In the genomic region with DNA sequence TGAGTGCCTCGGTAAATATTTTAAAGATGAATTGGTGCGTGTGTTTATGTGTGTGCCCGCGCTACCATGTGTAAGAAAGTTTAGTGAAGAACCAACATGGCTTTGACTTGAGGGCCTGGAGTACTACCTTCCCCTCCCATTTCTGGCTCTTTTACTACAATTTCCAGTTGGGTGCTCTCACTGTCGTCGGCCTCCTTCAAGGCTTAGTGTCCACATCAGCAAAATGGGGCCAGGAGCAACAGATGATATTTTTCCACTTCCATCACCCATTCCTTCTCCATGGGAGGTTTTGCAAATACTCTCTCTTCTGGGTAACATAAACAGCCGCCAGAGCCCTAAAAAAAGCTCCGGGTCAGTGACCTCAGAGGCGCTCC, we compare ENCODE assay signal across 8 mouse cellular contexts. TPM values are rescaled to one million over a fixed set of nuclear protein-coding genes. Genes with fewer than 3 reads are reported as not detected.
DNase-seq lines count a peak whose midpoint lies in the region; ATAC-seq and TF ChIP-seq lines count a peak whose summit lies in the region.

No protein-coding gene starts in this region.

- no peaks in the 10 kb centered on the region for H3K27me3 ChIP-seq in lung, embryonic 14.5 days (ENCODE audit: insufficient read depth, low read length)
- H3K27me3 ChIP-seq in limb, embryonic 12.5 days: no peaks in the 10 kb centered on the region

- peak overlapping the region; percentile 78 for H3K4me2 ChIP-seq in lung, embryonic 14.5 days
- peak overlapping the region; percentile 98 for H3K4me2 ChIP-seq in limb, embryonic 12.5 days

- H3K9ac ChIP-seq in lung, embryonic 14.5 days: peak overlapping the region; percentile 75
- peak overlapping the region; percentile 80 for H3K9ac ChIP-seq in limb, embryonic 12.5 days (replicated peaks)

- peak overlapping the region; percentile 91 for H3K27ac ChIP-seq in lung, embryonic 14.5 days (ENCODE audit: low read depth)
- H3K27ac ChIP-seq in limb, embryonic 12.5 days: peak overlapping the region; percentile 82

- ATAC-seq in lung, embryonic 14.5 days (ENCODE audit: insufficient read depth): peak; percentile 0; the same call in 1 of the 2 replicates
- peak; percentile 29; the same call in 1 of the 2 replicates for ATAC-seq in erythroblast, adult 5-6 weeks (replicated peaks; ENCODE audit: low FRiP score, poor library complexity, severe bottlenecking)
- no peak for ATAC-seq in limb, embryonic 12.5 days (ENCODE audit: insufficient number of reproducible peaks, insufficient read depth, low FRiP score, low TSS enrichment, low read depth)
- ATAC-seq in neutrophil, adult 5-6 weeks (ENCODE audit: extremely low read depth, insufficient number of reproducible peaks, low FRiP score, poor library complexity, severe bottlenecking): peak; percentile 3; the same call in 1 of the 2 replicates

- no peak for TF ChIP-seq CTCF in lung, embryonic 14.5 days (IDR thresholded peaks at IDR 0.05; ENCODE audit: low read depth)

- no peaks in the 10 kb centered on the region for H3K36me3 ChIP-seq in lung, embryonic 14.5 days (ENCODE audit: insufficient read depth)
- H3K36me3 ChIP-seq in limb, embryonic 12.5 days: no peaks in the 10 kb centered on the region

- DNase-seq in lung, embryonic 14.5 days: no peak
- DNase-seq in lung, postnatal 25 days (ENCODE audit: low spot score): no peak
- no peak for DNase-seq in left cerebral cortex, adult 18-20 months (ENCODE audit: low spot score in 2 of 2)
- DNase-seq in adrenal gland, postnatal 4 days (ENCODE audit: low spot score in 2 of 2): no peak
- DNase-seq in thymus, postnatal 25 days: no peak

- peak overlapping the region; percentile 82 for H3K4me3 ChIP-seq in lung, embryonic 14.5 days (ENCODE audit: low read depth, low read length)
- H3K4me3 ChIP-seq in limb, embryonic 12.5 days (replicated peaks): peak overlapping the region; percentile 81

- peaks cover 13% of the 10 kb centered on the region for H3K4me1 ChIP-seq in lung, embryonic 14.5 days (ENCODE audit: insufficient read depth)
- H3K4me1 ChIP-seq in limb, embryonic 12.5 days (replicated peaks): peaks cover 57% of the 10 kb centered on the region

- 15% methylated on average over 9 of the region's 9 CpGs for WGBS in lung, embryonic 14.5 days
- WGBS in limb, embryonic 12.5 days: 15% methylated on average over 9 of the region's 9 CpGs

- H3K9me3 ChIP-seq in lung, embryonic 14.5 days (ENCODE audit: low read depth, low read length): no peaks in the 10 kb centered on the region
- no peaks in the 10 kb centered on the region for H3K9me3 ChIP-seq in limb, embryonic 12.5 days

RNA-seq across cellular contexts. Expression of a gene that starts 0.6 kb away (rescaled TPM):
- polyA plus RNA-seq in lung, embryonic 14.5 days (2014; fragmentation: Nextera tagmentation; extraction: Ambion mirVana): 51.5 and 51.9 TPM in 2 replicates
- 27.3 and 36.4 TPM in 2 replicates for total RNA-seq in erythroblast, adult 5-6 weeks (2015; ENCODE audit: low replicate concordance)
- total RNA-seq in erythroblast, adult 5-6 weeks (2017; ENCODE audit: low replicate concordance): 37.0 and 49.6 TPM in 2 replicates
- 34.5 and 38.1 TPM in 2 replicates for polyA plus RNA-seq in limb, embryonic 12.5 days (2016; fragmentation: Nextera tagmentation; extraction: Ambion mirVana)
- 53.7 and 63.9 TPM in 2 replicates for total RNA-seq in neutrophil, adult 5-6 weeks (2017)
- 10 to 100 TPM; 53.1 to 61.2 TPM for total RNA-seq in left cerebral cortex, adult 18-20 months (2021)
- total RNA-seq in adrenal gland, postnatal 4 days (2021): 10 to 100 TPM; 95.4 to 95.8 TPM
